Mouse (Mus musculus) ovary, postnatal 36 days (tissue): ENCODE measurements around the gene Glod4.

Experiments used
- DNase-seq: peaks from one replicate; pipeline ENCODE4 v3.0.0; 2022; ENCODE audit warnings: low spot score, mixed read lengths

The Glod4 gene

DNA sequence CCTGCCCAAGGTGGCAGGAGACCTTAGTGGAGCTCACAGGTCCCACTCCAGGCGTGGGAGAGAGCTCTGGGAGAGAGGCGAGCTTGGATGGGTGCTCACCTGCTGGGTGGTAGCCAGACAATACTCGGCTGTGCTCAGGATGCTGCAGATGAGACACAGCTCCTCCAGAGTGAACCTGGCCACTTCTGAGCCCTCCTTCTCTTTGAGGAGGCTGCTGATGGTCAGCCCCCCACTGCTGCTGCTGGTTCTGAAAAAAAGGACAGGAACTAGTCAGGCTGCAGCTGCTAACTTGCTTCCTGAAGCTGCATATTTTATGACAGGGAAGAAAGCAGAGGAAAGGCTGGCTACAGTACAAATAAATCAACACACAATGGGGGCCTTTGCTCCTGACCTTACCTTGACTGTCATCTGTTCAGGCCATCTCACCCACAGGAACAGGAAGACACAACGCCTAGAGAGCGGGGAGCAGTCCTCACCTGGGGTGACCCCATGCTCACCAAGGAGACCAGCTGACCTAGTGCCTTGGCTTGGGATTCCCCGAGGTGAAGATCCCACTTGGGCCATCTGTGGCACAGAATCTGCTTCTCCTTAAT is 162.4 kb downstream of the Glod4 start:
- DNase-seq: no peak

DNA sequence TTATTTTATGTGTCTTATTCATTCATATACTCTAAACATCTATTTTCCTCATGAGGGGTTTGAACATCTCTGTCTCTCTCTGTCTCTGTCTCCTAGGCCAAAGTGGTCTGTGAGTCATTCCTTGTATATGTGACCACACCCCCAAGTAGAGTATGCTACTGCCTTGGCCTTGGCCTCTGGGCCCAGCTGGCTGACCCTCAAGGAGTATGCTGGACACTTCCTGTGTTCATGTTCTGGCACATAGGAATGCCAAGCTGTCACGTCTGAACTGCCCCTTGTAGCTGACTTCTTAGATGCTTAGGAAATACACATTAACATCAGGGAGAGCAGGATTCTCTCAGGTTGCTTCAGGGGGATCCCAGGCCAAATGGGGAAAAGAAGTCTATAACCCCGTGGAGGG is 163.2 kb downstream of the Glod4 start:
- no peak for DNase-seq

DNA sequence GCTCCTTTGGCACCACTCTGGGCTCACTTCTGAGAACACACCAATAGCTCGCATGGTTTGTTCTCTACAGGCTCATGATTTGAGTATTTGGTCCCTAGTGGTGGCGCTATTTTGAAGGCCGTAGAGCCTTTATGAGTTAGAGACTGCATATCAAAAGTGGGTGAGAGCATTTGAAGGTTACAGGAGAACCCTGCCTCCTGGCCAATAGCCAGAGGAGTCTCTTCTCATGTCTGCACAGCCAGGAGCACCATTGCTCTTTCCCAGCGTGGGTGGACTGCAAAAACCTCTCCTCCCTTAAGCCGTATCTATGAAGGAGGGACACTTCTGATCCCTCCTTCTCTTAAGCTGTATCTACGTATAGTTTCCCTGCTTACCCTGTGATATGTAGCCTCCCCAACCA is 166.2 kb downstream of the Glod4 start:
- DNase-seq: no peak

DNA sequence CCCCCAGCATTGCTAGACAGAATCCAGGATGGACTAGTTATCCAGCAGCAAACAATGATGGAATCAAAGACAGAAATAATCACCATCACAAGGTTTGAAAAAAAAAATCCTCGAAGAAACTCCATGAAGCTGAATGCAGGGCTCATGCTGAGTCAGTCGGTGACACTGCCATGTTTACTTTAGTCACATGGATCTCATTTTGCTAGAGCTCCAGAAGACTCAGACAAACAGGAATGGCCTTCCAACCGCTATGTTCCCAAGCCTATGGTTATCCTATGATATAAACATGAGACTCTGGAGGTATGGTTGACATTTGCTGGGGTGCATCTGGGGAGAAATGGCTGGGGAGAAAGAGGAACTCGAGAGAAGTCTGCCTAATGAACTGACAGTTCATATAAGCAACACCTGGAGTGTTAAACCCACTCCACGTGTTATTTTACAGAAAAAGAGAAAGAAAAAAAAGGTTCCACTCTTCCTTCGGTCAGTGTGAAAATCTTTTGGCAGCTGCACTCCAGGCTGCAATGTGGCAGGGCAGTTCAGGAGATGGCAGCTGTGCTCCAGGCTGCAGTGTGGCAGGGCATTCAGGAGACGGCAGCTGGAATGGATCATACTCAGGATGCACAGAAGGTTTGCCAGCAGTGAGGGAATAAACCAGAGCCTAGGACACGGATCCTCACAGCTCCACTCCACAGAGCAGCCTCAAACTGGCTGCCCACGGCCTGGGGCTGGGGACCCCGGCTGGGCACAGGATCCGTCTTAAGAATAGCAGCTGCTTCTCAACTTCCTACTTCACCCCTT is 169.0 kb downstream of the Glod4 start:
- DNase-seq: no peak
